Mouse (Mus musculus) lung, postnatal 10 days (tissue): ENCODE measurements at regions not wholly inside any gene's neighbourhood (a gene's known extent, or its start where the extent isn't known, plus 50 kb on each side); places are given as distances from the start of the nearest gene placed in this dataset.
A peak's percentile ranks its signal among the peaks of the same experiment; 100 is the strongest.

Source experiments
- DNase-seq: peaks from one replicate; pipeline ENCODE4 v3.0.0; 2021

GRCm38 (mm10) chr12:15741219-15741618, 75.5 kb downstream of the Trib2 start:
- no peak for DNase-seq

GRCm38 (mm10) chr12:15738989-15739388, 77.7 kb downstream of the Trib2 start:
- DNase-seq: peak; percentile 72

- peak; percentile 38 for DNase-seq
These were observed 85.5 kb downstream of the Trib2 start for GRCm38 (mm10) chr12:15731261-15731660.

GRCm38 (mm10) chr12:15729696-15730095, 87.0 kb downstream of the Trib2 start:
- no peak for DNase-seq

GRCm38 (mm10) chr12:15723529-15723928, 93.2 kb downstream of the Trib2 start:
- no peak for DNase-seq

GRCm38 (mm10) chr12:15722161-15722560, 94.6 kb downstream of the Trib2 start:
- no peak for DNase-seq

- no peak for DNase-seq
These were observed 96.6 kb downstream of the Trib2 start for GRCm38 (mm10) chr12:15720171-15720570.

- DNase-seq: peak; percentile 42
These were observed 97.9 kb downstream of the Trib2 start for GRCm38 (mm10) chr12:15718827-15719226.

- peak; percentile 81 for DNase-seq
These were observed 98.7 kb downstream of the Trib2 start for GRCm38 (mm10) chr12:15717989-15718388.

- DNase-seq: no peak
These were observed 99.4 kb downstream of the Trib2 start for GRCm38 (mm10) chr12:15717342-15717741.

GRCm38 (mm10) chr12:15713623-15714022, 103.1 kb downstream of the Trib2 start:
- no peak for DNase-seq

- no peak for DNase-seq
These were observed 109.1 kb downstream of the Trib2 start for GRCm38 (mm10) chr12:15707570-15708095.

- peak; percentile 90 for DNase-seq
These were observed 112.3 kb downstream of the Trib2 start for GRCm38 (mm10) chr12:15704412-15704811.

GRCm38 (mm10) chr12:15702137-15702536, 114.6 kb downstream of the Trib2 start:
- DNase-seq: no peak

- no peak for DNase-seq
These were observed 117.9 kb downstream of the Trib2 start for GRCm38 (mm10) chr12:15698829-15699228.

GRCm38 (mm10) chr12:15698042-15698771, 118.5 kb downstream of the Trib2 start:
- DNase-seq: no peak

GRCm38 (mm10) chr12:15688342-15688741, 128.4 kb downstream of the Trib2 start:
- no peak for DNase-seq

- peak; percentile 55 for DNase-seq
These were observed 132.4 kb downstream of the Trib2 start for GRCm38 (mm10) chr12:15684311-15684710.

- DNase-seq: no peak
These were observed 134.9 kb downstream of the Trib2 start for GRCm38 (mm10) chr12:15681678-15682355.

GRCm38 (mm10) chr12:15676127-15676526, 140.6 kb downstream of the Trib2 start:
- DNase-seq: no peak

GRCm38 (mm10) chr12:15659755-15660154, 157.0 kb downstream of the Trib2 start:
- no peak for DNase-seq

- no peak for DNase-seq
These were observed 157.4 kb downstream of the Trib2 start for GRCm38 (mm10) chr12:15659332-15659731.

GRCm38 (mm10) chr12:15657748-15658251, 158.9 kb downstream of the Trib2 start:
- no peak for DNase-seq

- no peak for DNase-seq
These were observed 162.1 kb downstream of the Trib2 start for GRCm38 (mm10) chr12:15654585-15654984.
